Comparison of ENCODE assay signal across 8 mouse cellular contexts in the genomic region with DNA sequence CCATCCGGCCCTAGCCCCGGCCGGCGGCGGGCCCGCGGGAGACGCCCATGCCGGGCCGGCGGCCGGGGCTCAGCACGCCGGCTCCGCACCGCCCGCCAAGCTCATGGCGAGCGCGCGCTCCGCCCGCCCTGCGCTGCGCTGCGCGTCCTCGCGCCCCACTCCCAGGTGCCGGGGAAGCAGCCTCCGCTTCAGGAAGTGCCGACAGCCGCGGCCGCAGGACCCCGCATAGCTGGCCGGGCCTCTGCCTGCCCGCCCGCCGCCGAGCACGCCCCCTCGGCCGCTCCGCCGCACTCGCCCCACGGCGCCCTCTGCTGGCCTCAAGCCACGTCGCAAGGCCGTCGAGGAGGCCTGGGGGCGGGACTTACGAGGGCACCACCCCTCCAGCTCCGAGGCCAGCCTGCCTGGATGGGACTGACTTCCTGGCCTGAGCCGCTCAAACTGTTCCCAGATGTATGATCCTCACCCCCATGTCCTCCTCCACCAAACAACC. TPM values are rescaled to one million over a fixed set of nuclear protein-coding genes. Genes with fewer than 3 reads are reported as not detected.
DNase-seq lines count a peak whose midpoint lies in the region; ATAC-seq and TF ChIP-seq lines count a peak whose summit lies in the region.

No protein-coding gene starts in this region.

- ATAC-seq in megakaryocyte, adult 5-6 weeks (ENCODE audit: poor library complexity, severe bottlenecking): peak; percentile 69

- 0 out of 2 replicates have a peak, but pooled peaks have one; percentile 14 for TF ChIP-seq POLR2A in cortical plate, adult 2 months (IDR thresholded peaks at IDR 0.05; ENCODE audit: extremely low read depth, insufficient read depth, low read length)

- DNase-seq in adipocyte (ENCODE audit: low spot score): peak; percentile 90
- DNase-seq in gastrocnemius, adult 8-10 months (ENCODE audit: low spot score in 2 of 2): peak; percentile 93 to 94
- DNase-seq in induced T-regulatory cell, adult 2 months (ENCODE audit: low read depth): peak; percentile 95
- DNase-seq in left cerebral cortex, adult 8-10 months (ENCODE audit: low spot score in 2 of 2): peak; percentile 83 to 90
- DNase-seq in right cerebral cortex, adult 18-20 months: peak; percentile 95
- DNase-seq in urinary bladder, postnatal 10 days (ENCODE audit: low spot score): peak; percentile 92

- peaks cover 6% of the 10 kb centered on the region for H3K4me1 ChIP-seq in cortical plate, adult 2 months (ENCODE audit: control insufficient read depth, insufficient read depth, low read length)

- H3K4me3 ChIP-seq in cortical plate, adult 2 months (ENCODE audit: insufficient read depth, low read length): peak overlapping the region; percentile 65

- TF ChIP-seq CTCF in cortical plate, adult 2 months (IDR thresholded peaks at IDR 0.05; ENCODE audit: extremely low read depth, insufficient read depth, low read length): peak; percentile 42

- peak overlapping the region; percentile 93 for H3K27ac ChIP-seq in cortical plate, adult 2 months (ENCODE audit: insufficient read depth, low read length)

RNA-seq across cellular contexts. Expression of gene Dgkz, which starts 12.2 kb away (rescaled TPM):
- 550 and 668 TPM in 2 replicates for polyA plus RNA-seq in cortical plate, adult 2 months (2012; rRNA removed)
- total RNA-seq in gastrocnemius, adult 8-10 months (2022): 10 to 100 TPM; 24.7 to 39.3 (median 28.4) TPM
- 100 to 1,000 TPM; 414 to 471 (median 424) TPM for total RNA-seq in left cerebral cortex, adult 8-10 months (2022)
- 94.1 and 114 TPM in 2 replicates for total RNA-seq in megakaryocyte, adult 5-6 weeks (2015)
- 66.4 and 80.4 TPM in 2 replicates for total RNA-seq in megakaryocyte, adult 5-6 weeks (2017)

RNA-seq across cellular contexts. Expression of gene Gm9821, which starts 18.0 kb away (rescaled TPM):
- polyA plus RNA-seq in cortical plate, adult 2 months (2012; rRNA removed): not detected in 2 replicates
- not detected for total RNA-seq in gastrocnemius, adult 8-10 months (2022)
- not detected for total RNA-seq in left cerebral cortex, adult 8-10 months (2022)
- not detected in 2 replicates for total RNA-seq in megakaryocyte, adult 5-6 weeks (2015)
- total RNA-seq in megakaryocyte, adult 5-6 weeks (2017): 0.69 TPM in 1 of 2 replicates, not detected in the other

RNA-seq across cellular contexts. Expression of gene Mdk, which starts 31.4 kb away (rescaled TPM):
- polyA plus RNA-seq in cortical plate, adult 2 months (2012; rRNA removed): 38.2 and 38.5 TPM in 2 replicates
- total RNA-seq in gastrocnemius, adult 8-10 months (2022): under 1 TPM in 3 of 4 experiments, not detected in 1; 0.44 to 0.46 (median 0.45) TPM
- total RNA-seq in left cerebral cortex, adult 8-10 months (2022): 10 to 100 TPM; 17.9 to 21.1 (median 19.8) TPM
- total RNA-seq in megakaryocyte, adult 5-6 weeks (2015): 1.3 and 2.2 TPM in 2 replicates
- not detected in 2 replicates for total RNA-seq in megakaryocyte, adult 5-6 weeks (2017)

RNA-seq across cellular contexts. Expression of gene Chrm4, which starts 36.4 kb away (rescaled TPM):
- 32.9 and 45.0 TPM in 2 replicates for polyA plus RNA-seq in cortical plate, adult 2 months (2012; rRNA removed)
- not detected for total RNA-seq in gastrocnemius, adult 8-10 months (2022)
- 10 to 100 TPM; 57.9 to 66.5 (median 60.3) TPM for total RNA-seq in left cerebral cortex, adult 8-10 months (2022)
- total RNA-seq in megakaryocyte, adult 5-6 weeks (2015): not detected in 2 replicates
- not detected in 2 replicates for total RNA-seq in megakaryocyte, adult 5-6 weeks (2017)

Comparison
In these comparisons a context has a peak if more than half of its experiments do, and no peak if none do; other contexts are left out.
1. Peak in every context shown above with its lines: DNase-seq, ATAC-seq, H3K4me3 ChIP-seq and H3K27ac ChIP-seq.
2. RNA of gene Mdk, which starts 31.4 kb away (total RNA-seq): 17.9 to 21.1 TPM in left cerebral cortex, adult 8-10 months; 1.3 to 2.2 TPM in megakaryocyte, adult 5-6 weeks and 0.44 to 0.46 TPM in gastrocnemius, adult 8-10 months; every median in the first group is over 4 times any median in the second.